ENCODE assay signal across 15 mouse cellular contexts in the genomic region with DNA sequence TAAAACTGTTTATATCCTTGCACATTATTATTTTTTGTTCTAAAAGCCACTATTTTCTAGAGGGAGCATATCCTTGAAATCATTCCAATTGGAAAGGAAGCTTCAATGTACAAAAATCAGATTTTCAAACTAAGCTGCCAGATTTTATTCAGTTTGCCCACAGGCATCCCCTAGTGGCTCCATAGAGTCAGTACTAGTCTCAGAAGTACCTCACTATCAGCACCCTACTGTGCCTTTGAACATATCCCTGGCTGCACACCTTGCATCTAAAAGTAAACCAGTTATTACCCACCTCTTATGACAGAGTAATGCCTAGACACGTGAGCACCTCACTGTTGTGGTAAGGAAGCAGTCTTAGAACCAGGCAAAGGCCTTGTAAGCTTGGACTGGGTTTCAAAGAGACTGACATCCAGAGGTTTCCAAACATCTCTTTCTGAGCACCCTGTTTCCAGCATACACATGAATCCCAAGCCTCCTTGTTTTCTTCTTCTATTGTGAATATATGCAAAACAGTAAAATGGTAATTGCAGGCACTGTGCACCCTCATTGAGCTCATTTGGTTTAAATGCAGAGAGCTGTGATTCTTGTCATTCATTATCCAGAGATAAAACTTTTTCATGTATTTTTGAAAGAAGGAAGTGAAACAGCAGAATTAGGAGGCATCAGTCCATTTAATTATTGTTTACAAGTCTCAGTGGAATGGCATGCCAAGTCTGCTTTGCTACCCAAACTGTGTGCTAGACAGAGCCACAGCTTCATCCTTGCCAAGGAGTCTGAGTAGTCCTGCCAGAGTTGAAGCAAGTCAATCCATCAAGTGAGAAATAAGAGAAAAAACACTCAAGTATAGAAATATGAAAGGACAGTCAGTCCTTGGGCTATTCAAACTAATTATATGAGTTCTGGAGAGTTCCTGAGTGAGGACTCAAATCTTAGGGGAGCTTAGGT.
DNase-seq lines count a peak whose midpoint lies in the region; ATAC-seq lines count a peak whose summit lies in the region.
"Had no signal": no experiment of that assay in that cellular context is flagged by ENCODE, and none has a peak within 500 bp of the region (broad histone marks: within the 10 kb centered on the region; RNA-seq: fewer than 3 reads in every experiment).

No protein-coding gene starts in this region.

- no peaks in the 10 kb centered on the region for H3K9me3 ChIP-seq in forebrain, embryonic 14.5 days (replicated peaks; ENCODE audit: control insufficient read depth, low read length)
- no peaks in the 10 kb centered on the region for H3K9me3 ChIP-seq in forebrain, embryonic 10.5 days
- H3K9me3 ChIP-seq: hindbrain, embryonic 12.5 days had no signal

- 43% methylated on average over 1 of the region's 1 CpGs for WGBS in forebrain, embryonic 14.5 days
- 74% methylated on average over 1 of the region's 1 CpGs for WGBS in forebrain, embryonic 10.5 days

- peak; percentile 62 for DNase-seq in forebrain, embryonic 14.5 days (ENCODE audit: low spot score)
- no peak for DNase-seq in forebrain, embryonic 10.5 days (ENCODE audit: extremely low spot score, low spot score)
- DNase-seq in left cerebral cortex, adult 11 months (ENCODE audit: low spot score), result peak; percentile 6
- DNase-seq in left cerebral cortex, postnatal 4 days, result no peak
- DNase-seq in right cerebral cortex, postnatal 10 days (ENCODE audit: low spot score in 2 of 2), result peak; percentile 34 to 40
- no peak for DNase-seq in right cerebral cortex, postnatal 14 days
- no peak for DNase-seq in retina, embryonic 14.5 days (ENCODE audit: low spot score)
- DNase-seq: cerebellum, adult 18-20 months; kidney, adult 11 months; kidney, postnatal 36 days; midbrain, embryonic 14.5 days had no signal

- 0 out of 2 replicates have a peak, but pooled peaks have one; percentile 40 for ATAC-seq in forebrain, embryonic 14.5 days
- no peak for ATAC-seq in erythroblast, adult 5-6 weeks (replicated peaks; ENCODE audit: low FRiP score, poor library complexity, severe bottlenecking)

- no peaks in the 10 kb centered on the region for H3K36me3 ChIP-seq in forebrain, embryonic 14.5 days (ENCODE audit: control insufficient read depth, insufficient read depth, low read length)
- H3K36me3 ChIP-seq in forebrain, embryonic 10.5 days (replicated peaks), result no peaks in the 10 kb centered on the region
- H3K36me3 ChIP-seq: hindbrain, embryonic 12.5 days had no signal

- H3K9ac ChIP-seq in forebrain, embryonic 14.5 days (ENCODE audit: low read length), result no peak overlapping the region
- H3K9ac ChIP-seq: hindbrain, embryonic 12.5 days had no signal

- no peak overlapping the region for H3K27ac ChIP-seq in forebrain, embryonic 14.5 days (ENCODE audit: low read depth, low read length)
- no peak overlapping the region for H3K27ac ChIP-seq in forebrain, embryonic 10.5 days
- H3K27ac ChIP-seq: hindbrain, embryonic 12.5 days had no signal

- no peaks in the 10 kb centered on the region for H3K4me1 ChIP-seq in forebrain, embryonic 14.5 days (ENCODE audit: control insufficient read depth, insufficient read depth, low read length)
- H3K4me1 ChIP-seq in forebrain, embryonic 10.5 days, result no peaks in the 10 kb centered on the region
- H3K4me1 ChIP-seq: hindbrain, embryonic 12.5 days had no signal

- no peak overlapping the region for H3K4me2 ChIP-seq in forebrain, embryonic 14.5 days (ENCODE audit: low read length)
- H3K4me2 ChIP-seq: hindbrain, embryonic 12.5 days; liver, embryonic 11.5 days had no signal

- H3K27me3 ChIP-seq in forebrain, embryonic 14.5 days (replicated peaks; ENCODE audit: control insufficient read depth, insufficient read depth, low read length), result no peaks in the 10 kb centered on the region
- no peaks in the 10 kb centered on the region for H3K27me3 ChIP-seq in forebrain, embryonic 10.5 days (ENCODE audit: poor library complexity, severe bottlenecking)
- H3K27me3 ChIP-seq: CH12.LX; hindbrain, embryonic 12.5 days had no signal

- intact Hi-C loops in left cerebral cortex, postnatal 4 days (cut with DNase I), result no loop called here

- H3K4me3 ChIP-seq in forebrain, embryonic 14.5 days (ENCODE audit: low read depth, low read length), result no peak overlapping the region
- no peak overlapping the region for H3K4me3 ChIP-seq in forebrain, embryonic 10.5 days
- H3K4me3 ChIP-seq: hindbrain, embryonic 12.5 days had no signal

Comparison
In these comparisons a context has a peak if more than half of its experiments do, and no peak if none do; other contexts are left out.
1. DNase-seq: peak in forebrain, embryonic 14.5 days (single experiment), left cerebral cortex, adult 11 months (single experiment) and right cerebral cortex, postnatal 10 days (2 of 2); none in forebrain, embryonic 10.5 days (single experiment), left cerebral cortex, postnatal 4 days (single experiment), right cerebral cortex, postnatal 14 days (single experiment) and retina, embryonic 14.5 days (single experiment).